Mouse (Mus musculus): ENCODE measurements around the gene Ttc7b.
A peak's percentile ranks its signal among the peaks of the same experiment; 100 is the strongest.

Gene Ttc7b

GRCm38 (mm10) chr12:100375801-100376200, 144.8 kb downstream of the Ttc7b start:
- DNase-seq = no peak

- no peak for DNase-seq
These were observed 147.8 kb downstream of the Ttc7b start for GRCm38 (mm10) chr12:100372785-100373184.

GRCm38 (mm10) chr12:100372015-100372414, 148.6 kb downstream of the Ttc7b start:
- no peak for DNase-seq

GRCm38 (mm10) chr12:100369786-100370185, 150.8 kb downstream of the Ttc7b start:
- no peak for DNase-seq

GRCm38 (mm10) chr12:100369220-100369619, 151.4 kb downstream of the Ttc7b start:
- DNase-seq = no peak

GRCm38 (mm10) chr12:100361330-100361729, 159.3 kb downstream of the Ttc7b start:
- peak in 1 of 2 experiments; percentile 60 for DNase-seq

GRCm38 (mm10) chr12:100358040-100358620, 162.5 kb downstream of the Ttc7b start:
- DNase-seq = no peak

- no peak for DNase-seq
These were observed 164.2 kb downstream of the Ttc7b start for GRCm38 (mm10) chr12:100356407-100356806.

GRCm38 (mm10) chr12:100355565-100355964, 165.1 kb downstream of the Ttc7b start:
- DNase-seq = no peak

- peak; percentile 51 to 70 for DNase-seq
These were observed 166.7 kb downstream of the Ttc7b start for GRCm38 (mm10) chr12:100353954-100354353.

GRCm38 (mm10) chr12:100353075-100353782, 167.4 kb downstream of the Ttc7b start:
- no peak for DNase-seq

- no peak for DNase-seq
These were observed 168.5 kb downstream of the Ttc7b start for GRCm38 (mm10) chr12:100352094-100352493.

GRCm38 (mm10) chr12:100343554-100343953, 177.1 kb downstream of the Ttc7b start:
- no peak for DNase-seq

GRCm38 (mm10) chr12:100341614-100342013, 179.0 kb downstream of the Ttc7b start:
- no peak for DNase-seq

- no peak for DNase-seq
These were observed 179.6 kb downstream of the Ttc7b start for GRCm38 (mm10) chr12:100340901-100341460.

GRCm38 (mm10) chr12:100338055-100338454, 182.6 kb downstream of the Ttc7b start:
- peak; percentile 61 to 76 for DNase-seq

- DNase-seq = peak; percentile 66 to 76
These were observed 183.1 kb downstream of the Ttc7b start for GRCm38 (mm10) chr12:100337351-100338018.

- DNase-seq = peak in 1 of 2 experiments; percentile 32
These were observed 184.4 kb downstream of the Ttc7b start for GRCm38 (mm10) chr12:100336241-100336640.

GRCm38 (mm10) chr12:100331806-100332205, 188.8 kb downstream of the Ttc7b start:
- no peak for DNase-seq

- DNase-seq = no peak
These were observed 190.4 kb downstream of the Ttc7b start for GRCm38 (mm10) chr12:100330234-100330633.

- DNase-seq = no peak
These were observed 191.6 kb downstream of the Ttc7b start for GRCm38 (mm10) chr12:100328998-100329397.

GRCm38 (mm10) chr12:100328557-100328956, 192.1 kb downstream of the Ttc7b start:
- DNase-seq = no peak

- peak; percentile 54 to 57 for DNase-seq
These were observed 193.9 kb downstream of the Ttc7b start for GRCm38 (mm10) chr12:100326732-100327131.

- peak; percentile 49 to 62 for DNase-seq
These were observed 195.0 kb downstream of the Ttc7b start for GRCm38 (mm10) chr12:100325618-100326017.

All from cerebellum, postnatal 25 days (tissue).